28 mouse cellular contexts compared by ENCODE assay signal in genomic region chr9:39553946-39554345, GRCm38 (mm10). TPM values are rescaled to one million over a fixed set of nuclear protein-coding genes. Genes with fewer than 3 reads are reported as not detected.
DNase-seq lines count a peak whose midpoint lies in the region; ATAC-seq and TF ChIP-seq lines count a peak whose summit lies in the region.
"Had no signal": no experiment of that assay in that cellular context is flagged by ENCODE, and none has a peak within 500 bp of the region (broad histone marks: within the 10 kb centered on the region; RNA-seq: fewer than 3 reads in every experiment).

Gene Olfr958, minus strand, starts transcription at chr9:39554054.

- H3K4me1 ChIP-seq in forebrain, embryonic 13.5 days, result peaks cover 9% of the 10 kb centered on the region; the same call in 1 of the 2 replicates
- H3K4me1 ChIP-seq in forebrain, embryonic 12.5 days, result peaks cover 9% of the 10 kb centered on the region
- peaks cover 10% of the 10 kb centered on the region; the same call in 1 of the 2 replicates for H3K4me1 ChIP-seq in neural tube, embryonic 14.5 days (ENCODE audit: control insufficient read depth, insufficient read depth, low read length)
- peaks cover 8% of the 10 kb centered on the region for H3K4me1 ChIP-seq in neural tube, embryonic 15.5 days

- H3K27ac ChIP-seq in forebrain, embryonic 13.5 days, result no peak within 1 kb of the TSS
- no peak within 1 kb of the TSS for H3K27ac ChIP-seq in forebrain, embryonic 12.5 days
- H3K27ac ChIP-seq in layer of hippocampus, adult 2 months, result 0 out of 2 replicates have a peak within 1 kb of the TSS, but pooled peaks have one; percentile 5
- H3K27ac ChIP-seq in neural tube, embryonic 14.5 days (ENCODE audit: low read depth, low read length), result no peak within 1 kb of the TSS
- H3K27ac ChIP-seq in neural tube, embryonic 15.5 days (replicated peaks), result no peak within 1 kb of the TSS; the same call in 1 of the 2 replicates
- H3K27ac ChIP-seq: midbrain, embryonic 12.5 days had no signal

- ATAC-seq in forebrain, embryonic 13.5 days, result peak; percentile 34
- ATAC-seq in forebrain, embryonic 12.5 days (ENCODE audit: low FRiP score), result no peak
- ATAC-seq in neural tube, embryonic 14.5 days (ENCODE audit: low read depth), result peak; percentile 74
- ATAC-seq in neural tube, embryonic 15.5 days (ENCODE audit: low FRiP score), result no peak
- ATAC-seq: inflammation-experienced regulatory T-cells, adult 6 months had no signal

- no peak within 1 kb of the TSS for H3K9ac ChIP-seq in forebrain, embryonic 13.5 days
- no peak within 1 kb of the TSS for H3K9ac ChIP-seq in forebrain, embryonic 12.5 days
- H3K9ac ChIP-seq in neural tube, embryonic 14.5 days (replicated peaks; ENCODE audit: low read depth, low read length), result no peak within 1 kb of the TSS
- no peak within 1 kb of the TSS for H3K9ac ChIP-seq in neural tube, embryonic 15.5 days (replicated peaks)
- H3K9ac ChIP-seq: midbrain, embryonic 12.5 days had no signal

- H3K4me3 ChIP-seq in forebrain, embryonic 13.5 days, result no peak within 1 kb of the TSS
- H3K4me3 ChIP-seq in forebrain, embryonic 12.5 days (replicated peaks), result no peak within 1 kb of the TSS
- H3K4me3 ChIP-seq in layer of hippocampus, adult 2 months, result no peak within 1 kb of the TSS
- no peak within 1 kb of the TSS for H3K4me3 ChIP-seq in neural tube, embryonic 14.5 days (ENCODE audit: low read depth, low read length)
- H3K4me3 ChIP-seq in neural tube, embryonic 15.5 days (replicated peaks), result no peak within 1 kb of the TSS
- H3K4me3 ChIP-seq: midbrain, embryonic 12.5 days had no signal

- peak in 1 of 2 experiments; percentile 32 for DNase-seq in layer of hippocampus, adult 2 months (ENCODE audit: low spot score in 2 of 2)
- no peak for DNase-seq in layer of hippocampus, postnatal 36 days
- DNase-seq in heart, adult 8-10 months (ENCODE audit: low spot score), result no peak
- DNase-seq: adrenal gland, adult 2 months; B cell, adult 2 months; cerebellum, postnatal 25 days; heart, adult 11 months; heart, postnatal 36 days; kidney, adult 2 months; kidney, postnatal 10 days; liver; lung, postnatal 10 days; right cerebral cortex, postnatal 4 days; thymus, adult 2 months had no signal

- no peaks in the 10 kb centered on the region for H3K36me3 ChIP-seq in forebrain, embryonic 13.5 days (ENCODE audit: poor library complexity, severe bottlenecking)
- no peaks in the 10 kb centered on the region for H3K36me3 ChIP-seq in forebrain, embryonic 12.5 days (replicated peaks)
- H3K36me3 ChIP-seq in neural tube, embryonic 14.5 days (ENCODE audit: control insufficient read depth, insufficient read depth, low read length), result no peaks in the 10 kb centered on the region
- H3K36me3 ChIP-seq in neural tube, embryonic 15.5 days, result no peaks in the 10 kb centered on the region
- H3K36me3 ChIP-seq: midbrain, embryonic 12.5 days had no signal

- no peaks in the 10 kb centered on the region for H3K27me3 ChIP-seq in forebrain, embryonic 13.5 days
- no peaks in the 10 kb centered on the region for H3K27me3 ChIP-seq in forebrain, embryonic 12.5 days
- no peaks in the 10 kb centered on the region for H3K27me3 ChIP-seq in neural tube, embryonic 14.5 days (ENCODE audit: control insufficient read depth, insufficient read depth, low read length)
- H3K27me3 ChIP-seq in neural tube, embryonic 15.5 days (replicated peaks), result no peaks in the 10 kb centered on the region
- H3K27me3 ChIP-seq: midbrain, embryonic 12.5 days had no signal

- no peaks in the 10 kb centered on the region for H3K9me3 ChIP-seq in forebrain, embryonic 13.5 days (replicated peaks)
- no peaks in the 10 kb centered on the region for H3K9me3 ChIP-seq in forebrain, embryonic 12.5 days
- H3K9me3 ChIP-seq in neural tube, embryonic 14.5 days (ENCODE audit: control insufficient read depth, low read length), result no peaks in the 10 kb centered on the region
- H3K9me3 ChIP-seq in neural tube, embryonic 15.5 days (replicated peaks), result no peaks in the 10 kb centered on the region
- H3K9me3 ChIP-seq: midbrain, embryonic 12.5 days had no signal

- 72% methylated on average over 2 of the region's 2 CpGs for WGBS in forebrain, embryonic 13.5 days
- 72% methylated on average over 2 of the region's 2 CpGs for WGBS in forebrain, embryonic 12.5 days
- 30% methylated on average over 2 of the region's 2 CpGs for WGBS in neural tube, embryonic 14.5 days
- 32% methylated on average over 2 of the region's 2 CpGs for WGBS in neural tube, embryonic 15.5 days

- peak; percentile 19; the same call in 1 of the 2 replicates for TF ChIP-seq CTCF in layer of hippocampus, adult 2 months (conservative IDR thresholded peaks at IDR 0.05)

- H3K4me2 ChIP-seq in forebrain, embryonic 13.5 days, result no peak within 1 kb of the TSS
- no peak within 1 kb of the TSS for H3K4me2 ChIP-seq in forebrain, embryonic 12.5 days
- H3K4me2 ChIP-seq in neural tube, embryonic 14.5 days (ENCODE audit: low read depth, low read length), result no peak within 1 kb of the TSS
- no peak within 1 kb of the TSS for H3K4me2 ChIP-seq in neural tube, embryonic 15.5 days
- H3K4me2 ChIP-seq: midbrain, embryonic 12.5 days had no signal

RNA-seq across cellular contexts. Expression of gene Olfr958, which starts in this region (rescaled TPM):
- not detected in 2 replicates for polyA plus RNA-seq in forebrain, embryonic 13.5 days (2015; fragmentation: Nextera tagmentation; extraction: Ambion mirVana)
- not detected in 2 replicates for polyA plus RNA-seq in forebrain, embryonic 12.5 days (2016; fragmentation: Nextera tagmentation; extraction: Ambion mirVana)
- not detected for total RNA-seq in layer of hippocampus, adult 2 months (2021)
- not detected for total RNA-seq in layer of hippocampus, postnatal 36 days (2021)
- not detected in 2 replicates for polyA plus RNA-seq in neural tube, embryonic 14.5 days (2014; fragmentation: Nextera tagmentation; extraction: Ambion mirVana)
- not detected in 2 replicates for polyA plus RNA-seq in neural tube, embryonic 15.5 days (2015; fragmentation: Nextera tagmentation; extraction: Ambion mirVana)
- not detected for total RNA-seq in heart, adult 8-10 months (2022)
- total RNA-seq: adrenal gland, adult 2 months; gastrocnemius, adult 8-10 months; heart, postnatal 36 days; layer of hippocampus, adult 8-10 months; left cerebral cortex, postnatal 10 days; megakaryocyte progenitor cell, adult 5-6 weeks had no signal
- polyA plus RNA-seq: adrenal gland, adult 2 months; frontal cortex, adult 2 months; heart, embryonic 14.5 days; inflammation-experienced regulatory T-cells, adult 6 months; kidney, adult 2 months; liver, embryonic 16.5 days; midbrain, embryonic 12.5 days; stomach, embryonic 16.5 days; thymus, adult 2 months had no signal

Comparison
In these comparisons a context has a peak if more than half of its experiments do, and no peak if none do; other contexts are left out.
1. Peak in ATAC-seq in forebrain, embryonic 13.5 days; RNA of the gene not detected or under 1 TPM.
2. Peak in ATAC-seq in neural tube, embryonic 14.5 days; RNA of the gene not detected or under 1 TPM.